Mouse (Mus musculus) heart, postnatal 14 days (tissue): ENCODE data around the gene Chst5. TPM values are rescaled to one million over a fixed set of nuclear protein-coding genes. Genes with fewer than 3 reads are reported as not detected.
A peak's percentile ranks its signal among the peaks of the same experiment; 100 is the strongest.
"Not testable (repeated sequence)": the region's sequence is repeated elsewhere in the genome, so short reads cannot be mapped to it uniquely, and the experiment has no call there.

Source experiments
- DNase-seq, 2 experiments: peaks; one replicate each; pipeline ENCODE4 v3.0.0; 2021 to 2022
- intact Hi-C: fragments of 180-260 bp; cut with DNase I; formaldehyde crosslinking; loops from one replicate; pipeline ENCODE4 v1.15.1; 2025
- long read RNA-seq, 2 experiments: library from polyadenylated mRNA; stranded (forward); transcript quantifications; one replicate each; pipeline ENCODE4 v2.0.0; 2021
- total RNA-seq, 2 experiments: library from RNA; stranded (reverse); gene quantifications; 2 replicates each; pipeline ENCODE4 v1.2.3; 2021

Chst5 gene
- not detected for total RNA-seq
- long read RNA-seq, experiment 1, partial matches to known transcripts, result 0 of 1 reads
- long read RNA-seq, experiment 1, other reads (novel, unspliced or antisense), result 0 of 1 reads
- long read RNA-seq, experiment 2, result 0 reads

DNA sequence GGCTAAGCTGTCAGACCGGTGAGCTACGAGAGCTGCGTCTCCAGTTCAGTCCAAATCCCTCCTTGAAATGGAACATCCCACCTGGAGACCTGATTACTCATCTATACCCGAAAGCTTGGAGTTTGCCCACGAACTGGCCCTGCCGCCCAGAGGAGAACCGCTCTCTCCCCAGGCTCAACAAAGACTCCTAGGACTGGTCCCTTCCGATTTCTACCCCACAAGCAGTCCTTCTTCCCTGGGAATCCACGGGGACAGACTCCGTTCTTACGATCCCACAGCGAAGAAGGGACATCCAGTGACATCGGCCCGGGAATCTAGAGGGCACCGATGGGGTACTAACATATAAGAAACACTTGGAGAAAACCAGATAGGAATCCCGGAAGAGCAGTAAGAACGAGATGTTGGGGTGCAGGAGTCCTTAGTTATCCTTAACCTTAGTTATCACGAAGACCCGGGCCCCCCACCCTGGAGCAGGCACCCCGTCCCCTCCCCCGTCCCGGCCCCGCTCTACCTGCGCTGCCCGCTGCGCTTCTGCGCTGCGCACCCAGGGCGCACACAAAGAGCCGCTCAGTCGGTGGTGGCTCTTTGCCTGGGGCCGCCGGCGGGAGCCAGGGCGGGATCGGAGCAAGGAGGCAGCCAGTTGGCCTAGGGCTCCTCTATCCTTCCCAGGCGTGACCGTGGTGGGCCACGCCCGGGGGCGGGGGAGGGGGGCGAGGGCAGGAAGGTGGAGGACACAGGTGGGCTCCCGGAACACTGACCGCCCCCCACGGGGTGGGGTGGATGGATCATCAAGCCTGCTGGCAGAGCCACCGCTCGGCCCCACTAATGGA is at the start of gene Chst5:
TSS of gene Chst5 (minus strand) at position 827 of the 830 bp plus-strand sequence.
- intact Hi-C loops, result no loop called here
- DNase-seq, result peak; percentile 4 to 11

DNA sequence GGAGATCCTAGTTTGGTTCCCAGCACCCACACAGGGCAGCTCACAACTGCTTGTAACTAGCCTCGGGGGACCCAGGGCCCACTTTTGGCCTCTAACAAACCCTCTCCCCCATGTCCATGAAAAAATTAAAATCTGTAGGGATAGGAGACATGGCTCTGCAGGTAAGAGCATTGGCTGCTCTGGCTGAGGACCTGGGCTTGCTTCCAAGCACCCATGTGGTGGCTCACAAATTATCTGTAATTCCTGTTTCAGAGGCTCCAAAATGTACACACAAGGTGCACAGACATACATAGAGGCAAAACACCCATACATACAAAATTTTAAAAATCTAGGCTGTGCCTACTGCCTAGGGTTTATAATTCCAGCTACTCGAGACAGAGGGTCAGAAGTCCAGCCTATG is 47.0 kb upstream of the Chst5 start:
- DNase-seq, result no peak
- intact Hi-C loops, result no loop called here

DNA sequence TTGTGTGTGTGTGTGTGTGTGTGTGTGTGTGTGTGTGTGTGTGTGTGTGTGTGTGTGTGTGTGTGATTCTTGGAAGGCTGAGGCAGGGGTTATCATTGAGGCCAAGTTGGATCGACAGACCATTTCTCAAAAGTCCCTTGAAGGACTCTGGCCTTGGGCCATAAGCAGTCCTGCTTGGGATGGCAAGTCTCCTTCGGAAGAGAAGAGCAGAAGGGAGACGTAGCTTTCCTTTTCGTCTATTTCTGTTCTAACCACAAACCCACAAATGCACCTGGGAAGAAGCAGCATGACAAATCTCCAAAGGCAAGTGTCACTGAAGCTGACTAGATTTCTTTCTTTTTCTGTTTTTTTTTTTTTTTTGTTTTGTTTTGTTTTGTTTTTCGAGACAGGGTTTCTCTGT is 45.6 kb upstream of the Chst5 start:
- DNase-seq, result no peak
- intact Hi-C loops, result no loop called here

DNA sequence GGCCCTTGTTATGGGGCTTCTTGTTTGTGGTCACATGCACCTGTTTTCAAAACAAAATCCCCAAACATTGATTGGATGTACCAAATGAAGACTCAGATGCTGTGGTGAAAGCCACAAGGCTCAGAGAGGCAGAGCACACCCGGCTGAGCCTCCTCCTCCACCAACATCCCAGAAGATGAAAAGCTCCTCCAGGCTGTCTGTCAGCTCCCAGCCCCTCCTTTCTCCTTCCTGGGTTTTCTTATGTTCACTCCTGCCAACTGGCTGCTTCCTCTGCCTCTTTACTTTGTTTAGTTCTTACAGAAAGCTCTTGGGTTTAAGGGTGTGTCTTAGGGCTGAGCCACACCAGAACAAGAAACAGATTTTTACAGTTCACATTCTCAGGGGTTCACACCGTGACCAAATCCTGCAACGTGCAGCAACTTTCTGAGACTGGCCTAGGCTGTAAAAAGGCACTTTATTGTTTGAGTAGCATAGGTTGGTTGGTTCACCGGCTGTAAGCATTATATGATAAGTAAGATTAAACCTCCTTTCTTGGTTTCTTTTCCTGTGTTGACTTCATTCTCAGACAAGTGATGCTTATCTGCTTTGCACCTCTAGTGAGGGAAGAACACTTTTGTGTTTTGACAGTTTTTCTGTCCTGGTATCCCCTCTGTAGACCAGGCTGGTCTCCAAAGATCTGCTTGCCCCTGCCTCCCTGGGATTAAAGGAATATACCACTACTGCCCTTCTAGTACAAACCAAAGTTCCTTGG is 44.8 kb upstream of the Chst5 start:
- DNase-seq, result no peak
- intact Hi-C loops, result no loop called here

DNA sequence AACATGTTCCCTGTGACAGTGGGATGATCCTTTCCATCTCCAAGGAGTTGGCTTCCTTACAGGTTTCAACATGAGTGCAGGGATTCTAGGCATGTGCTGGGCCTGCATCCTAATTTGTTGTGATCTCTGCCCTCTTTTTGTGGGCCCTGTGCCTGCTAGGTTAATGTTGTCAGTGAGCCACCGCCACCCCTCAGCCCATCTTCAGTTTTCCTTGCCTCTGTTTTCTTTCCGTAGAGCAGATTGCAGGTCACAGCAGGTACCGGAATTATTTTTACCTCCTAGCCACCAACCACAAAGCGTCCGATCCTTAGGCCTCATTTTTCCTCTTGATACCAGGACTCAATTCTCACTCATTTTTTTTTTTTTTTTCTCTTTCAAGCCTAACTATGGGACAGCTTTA is 41.7 kb upstream of the Chst5 start:
- intact Hi-C loops, result no loop called here
- no peak for DNase-seq

DNA sequence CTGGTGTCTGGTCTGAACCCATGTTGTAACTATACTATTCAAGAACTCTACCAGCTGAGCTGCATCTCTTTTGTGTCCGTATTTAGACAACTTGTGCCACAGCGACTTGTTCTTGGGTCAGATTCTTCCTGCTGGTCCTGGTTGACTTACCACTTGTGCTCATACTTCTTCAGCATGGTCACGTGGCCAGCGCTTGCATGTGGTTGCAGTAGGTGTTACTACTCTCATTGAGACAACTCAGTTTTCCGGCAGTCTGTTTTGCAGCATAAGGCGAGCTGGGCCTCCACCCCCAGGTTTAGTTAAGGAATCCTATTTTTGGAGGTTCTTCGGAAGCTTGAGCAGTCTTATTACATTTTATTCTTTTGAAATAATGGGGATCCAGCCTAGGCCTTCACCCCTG is 41.1 kb upstream of the Chst5 start:
- DNase-seq, result no peak
- intact Hi-C loops, result no loop called here

DNA sequence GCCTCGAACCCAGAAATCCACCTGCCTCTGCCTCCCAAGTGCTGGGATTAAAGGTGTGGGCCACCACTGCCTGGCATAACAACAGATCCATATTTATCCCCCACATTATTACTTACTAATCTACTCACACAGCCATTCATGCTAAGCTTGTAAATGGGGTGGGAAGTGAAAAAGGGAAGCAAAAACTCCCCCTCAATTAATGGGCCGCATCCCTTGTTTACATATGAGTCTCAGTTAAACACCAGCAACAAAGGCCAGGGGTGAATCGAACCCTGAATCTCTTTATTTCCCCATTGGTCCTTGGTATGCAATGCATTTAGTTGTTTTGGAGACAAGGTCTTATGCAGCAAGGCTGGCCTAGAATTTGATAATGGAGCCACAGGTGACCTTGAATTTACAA is 40.6 kb upstream of the Chst5 start:
- no peak for DNase-seq
- intact Hi-C loops, result no loop called here

DNA sequence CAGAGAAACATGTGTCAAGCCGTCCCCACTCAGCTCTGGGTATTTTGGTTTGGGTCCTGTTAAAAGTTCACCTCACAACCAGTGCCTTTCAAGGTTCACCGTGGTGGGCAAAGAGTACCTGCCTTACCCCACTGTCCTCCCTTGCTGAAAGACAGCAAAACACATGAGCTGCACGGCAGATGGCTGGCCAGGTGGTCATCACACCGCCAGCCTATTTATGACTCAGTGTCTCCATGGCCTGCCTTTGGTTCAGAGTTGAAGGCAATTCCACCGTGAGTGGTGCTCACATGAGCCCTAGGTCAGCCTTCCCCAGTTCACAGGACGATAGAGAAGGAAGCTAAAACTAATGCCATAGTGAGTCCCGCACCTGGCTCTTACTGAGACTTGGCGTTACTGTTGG is 37.7 kb upstream of the Chst5 start:
- intact Hi-C loops, result no loop called here
- DNase-seq, result no peak

DNA sequence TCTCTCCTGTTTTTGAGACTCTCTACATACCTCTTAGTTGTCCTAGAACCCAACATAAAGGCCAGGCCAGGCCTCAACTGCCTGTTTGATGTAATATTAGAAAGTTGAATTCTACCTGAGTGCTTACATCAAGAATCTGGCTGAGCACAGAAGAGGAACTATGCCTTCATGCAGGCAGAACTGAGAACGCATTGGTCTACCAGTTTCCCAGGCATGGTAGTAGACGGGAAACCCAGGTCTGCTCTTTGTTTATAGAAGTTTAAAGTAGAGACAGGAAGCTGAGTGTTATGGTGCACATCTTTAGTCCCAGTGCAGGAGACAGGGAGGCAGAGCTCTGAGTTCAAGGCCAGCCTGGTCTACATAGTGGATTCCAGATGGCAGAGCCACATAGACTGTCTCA is 36.9 kb upstream of the Chst5 start:
- intact Hi-C loops, result no loop called here
- no peak for DNase-seq

DNA sequence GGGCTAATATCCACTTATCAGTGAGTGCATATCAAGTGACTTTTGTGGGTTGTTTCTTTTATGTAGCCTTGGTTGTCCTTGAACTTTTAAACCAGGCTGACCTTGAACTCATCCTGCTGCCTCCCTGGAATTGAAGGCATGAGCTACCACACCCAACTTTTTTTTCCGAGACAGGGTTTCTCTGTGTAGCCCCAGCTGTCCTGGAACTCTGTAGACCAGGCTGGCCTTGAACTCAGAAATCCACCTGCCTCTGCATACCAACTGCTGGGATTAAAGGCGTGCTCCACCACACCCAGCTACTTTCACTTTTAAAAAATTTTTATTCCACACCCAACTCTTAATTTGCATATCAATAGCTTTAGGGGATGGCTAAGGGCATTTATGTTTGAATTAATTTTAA is 33.3 kb upstream of the Chst5 start:
- intact Hi-C loops, result no loop called here
- no peak for DNase-seq

DNA sequence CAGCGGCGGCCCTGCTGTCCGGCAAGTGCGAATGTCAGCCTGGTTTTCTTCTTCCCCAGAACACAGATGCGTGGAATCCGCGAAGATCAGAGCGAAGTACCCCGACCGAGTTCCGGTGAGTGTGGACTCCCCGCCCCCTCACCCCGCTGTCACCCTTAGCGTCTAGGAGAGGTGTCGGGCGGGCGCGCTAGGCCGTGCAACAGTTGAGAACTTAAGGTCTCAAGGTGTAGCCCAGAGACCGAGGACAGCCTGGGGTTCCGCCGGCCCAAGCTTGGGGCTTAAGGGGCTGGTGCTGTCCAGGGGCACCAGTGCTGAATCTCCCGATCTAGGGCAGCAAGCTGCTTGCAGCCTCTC is 30.8 kb upstream of the Chst5 start:
- intact Hi-C loops, result loop anchor here (2.0 kb wide), 1 partner anchor 52 kb away; the partner anchor contains the start of gene Adat1
- peak; percentile 44 to 56 for DNase-seq

DNA sequence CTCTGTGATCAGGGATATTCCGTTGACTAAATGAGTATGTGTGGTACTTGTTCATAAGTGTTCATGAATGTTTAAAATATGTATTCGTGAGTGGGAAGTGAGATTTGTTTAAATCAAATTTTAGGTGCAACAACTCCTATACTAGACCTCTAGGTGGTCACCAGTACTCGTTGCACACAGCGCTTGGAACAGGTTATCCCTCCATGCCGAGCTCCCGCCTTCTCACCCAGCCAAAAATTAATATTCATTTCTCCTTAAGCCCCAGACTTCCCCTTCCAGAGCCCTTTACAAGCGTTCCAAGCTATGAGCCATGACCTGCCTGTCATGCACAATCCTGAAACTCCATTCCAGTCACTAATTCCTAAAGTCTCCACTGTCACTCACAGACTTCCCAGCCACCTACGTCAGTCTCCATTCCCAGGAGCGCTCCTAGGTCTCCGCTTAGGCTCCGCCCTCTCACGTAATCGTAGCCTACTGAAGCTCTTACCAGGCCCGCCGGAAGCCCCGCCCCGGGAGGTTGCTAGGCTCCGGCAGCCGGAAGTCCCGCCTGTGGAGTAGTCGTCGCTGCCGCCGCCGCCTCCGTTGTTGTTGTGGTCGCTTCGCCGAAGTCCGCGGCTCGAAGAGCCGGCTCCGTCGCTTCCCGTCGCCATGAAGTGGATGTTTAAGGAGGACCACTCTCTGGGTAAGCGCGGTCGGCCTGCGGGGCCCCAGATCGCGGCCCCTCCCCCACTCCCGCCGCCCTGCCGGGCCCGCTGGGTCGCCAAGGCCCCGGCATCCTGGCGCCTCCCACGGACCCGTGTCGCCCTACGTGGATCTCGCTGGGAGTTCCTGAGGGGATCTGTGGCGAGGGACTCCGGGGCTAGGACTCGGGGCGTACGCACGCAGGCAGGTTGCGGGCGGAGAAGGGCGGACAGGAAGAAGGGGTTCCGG is 30.2 kb upstream of the Chst5 start, which contains the start of gene Gabarapl2:
TSS of gene Gabarapl2 (plus strand) at position 533 of the 930 bp plus-strand sequence.
- intact Hi-C loops, result loop anchor here (2.0 kb wide), 1 partner anchor 52 kb away; the partner anchor contains the start of gene Adat1
- DNase-seq, result peak; percentile 98 to 99

DNA sequence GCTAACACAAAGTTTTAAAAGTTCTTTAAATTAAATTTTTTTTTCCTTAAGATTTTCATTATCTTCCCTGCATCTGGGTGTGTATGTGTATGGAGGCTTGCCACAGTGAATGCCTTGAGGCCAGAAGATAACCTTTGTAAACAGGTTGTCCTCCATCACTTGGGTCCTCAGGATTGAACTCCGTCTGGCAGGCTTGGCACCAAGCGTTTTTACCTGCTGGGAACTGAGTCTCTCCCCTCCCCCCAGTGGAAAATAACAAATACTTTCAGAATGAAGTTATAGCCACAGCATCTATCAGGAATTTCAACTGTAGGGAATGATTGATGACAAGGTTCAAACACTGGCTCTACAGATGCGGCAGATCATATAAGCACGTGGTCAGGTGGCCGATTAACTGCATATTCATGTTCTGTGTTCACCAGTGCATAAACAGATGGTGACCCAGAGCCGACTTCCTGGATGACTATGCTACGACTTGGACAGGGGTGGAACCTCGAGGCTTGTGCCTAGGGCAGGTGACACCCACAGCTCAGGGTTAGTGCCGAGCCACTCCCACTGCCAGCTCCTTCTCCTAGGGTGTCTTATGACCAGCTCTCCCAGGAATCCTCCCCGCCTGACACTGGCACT is 29.4 kb upstream of the Chst5 start:
- intact Hi-C loops, result loop anchor here (2.0 kb wide), 1 partner anchor 53 kb away; the partner anchor contains the start of gene Adat1
- DNase-seq, result peak; percentile 20 to 22

DNA sequence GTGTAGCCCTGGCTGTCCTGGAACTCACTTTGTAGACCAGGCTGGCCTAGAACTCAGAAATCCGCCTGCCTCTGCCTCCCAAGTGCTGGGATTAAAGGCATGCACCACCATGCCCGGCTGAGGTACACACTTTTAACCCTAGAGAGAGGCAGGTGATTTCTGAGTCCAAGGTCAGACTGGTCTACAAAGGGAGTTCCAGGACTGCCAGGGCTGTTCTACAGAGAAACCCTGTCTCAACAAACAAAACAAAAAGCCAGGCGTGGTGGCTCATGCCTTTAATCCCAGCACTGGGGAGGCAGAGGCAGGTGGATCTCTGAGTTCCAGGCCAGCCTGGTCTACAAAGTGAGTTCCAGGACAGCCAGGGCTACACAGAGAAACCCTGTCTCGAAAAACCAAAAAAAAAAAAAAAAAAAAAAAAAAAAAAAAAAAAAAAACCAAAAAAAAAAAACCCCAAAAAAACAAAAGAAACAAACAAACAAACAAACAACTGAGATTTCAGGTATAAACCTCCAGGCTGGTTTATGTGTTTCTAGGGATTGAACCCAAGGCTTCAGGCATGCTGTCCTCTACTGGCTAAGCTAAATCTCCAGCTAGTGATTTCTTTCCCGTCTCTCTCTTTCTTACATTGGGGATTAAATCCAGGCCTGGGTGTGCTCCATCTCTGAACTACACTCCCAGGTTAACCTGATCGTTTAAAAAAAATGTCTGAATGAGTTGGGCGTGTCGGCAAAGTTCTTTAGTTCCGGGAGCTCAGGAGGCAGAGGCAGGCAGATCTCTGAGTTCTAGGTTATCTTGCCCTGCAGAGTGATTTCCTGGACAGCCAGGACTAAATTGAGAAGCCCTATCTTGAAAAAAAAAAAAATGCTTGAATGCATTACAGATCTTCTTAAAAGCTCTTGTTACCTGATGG is 28.1 kb upstream of the Chst5 start:
- intact Hi-C loops, DNase-seq: not testable (repeated sequence)

DNA sequence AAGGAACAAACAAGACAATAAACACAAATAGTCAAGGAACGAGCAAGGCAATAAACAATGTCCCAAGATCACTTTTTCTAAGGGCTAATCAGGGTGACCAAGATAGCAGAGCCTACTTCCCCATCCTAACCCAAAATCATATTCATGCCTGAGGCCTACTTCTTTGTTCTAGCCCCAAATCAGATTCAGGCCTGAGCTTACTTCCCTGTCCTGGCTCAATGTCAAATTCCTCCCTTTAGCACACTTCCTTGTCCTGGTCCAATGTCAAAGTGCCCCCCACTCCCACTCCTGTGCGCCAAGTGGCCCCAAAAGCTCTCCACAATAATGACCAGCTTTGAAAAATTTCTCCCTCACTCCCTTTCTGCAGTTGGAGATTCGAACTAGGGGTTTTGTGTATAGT is 26.9 kb upstream of the Chst5 start:
- intact Hi-C loops, result no loop called here

DNA sequence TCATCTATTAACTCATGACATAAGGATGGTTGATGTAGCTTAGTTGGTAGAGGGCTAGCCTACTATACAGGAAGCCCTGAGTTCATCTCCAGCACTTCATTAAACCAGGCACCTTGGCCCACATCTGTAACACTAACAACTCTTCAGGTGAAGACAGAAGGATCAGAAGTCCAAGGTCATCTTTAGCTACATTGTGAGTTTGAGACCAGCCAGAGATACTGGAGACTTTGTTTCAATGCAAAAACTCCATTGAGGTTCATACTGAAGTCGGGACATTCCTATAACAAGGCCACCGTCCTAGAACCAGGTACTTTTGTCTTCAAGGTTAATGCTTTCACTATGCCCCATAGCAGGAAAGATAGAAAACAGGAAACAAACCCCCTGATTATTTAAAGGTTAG is 24.0 kb upstream of the Chst5 start:
- intact Hi-C loops, result no loop called here
- DNase-seq, result no peak

More for the DNA sequence above, 26.9 kb upstream of the Chst5 start:
- DNase-seq, result no peak

DNA sequence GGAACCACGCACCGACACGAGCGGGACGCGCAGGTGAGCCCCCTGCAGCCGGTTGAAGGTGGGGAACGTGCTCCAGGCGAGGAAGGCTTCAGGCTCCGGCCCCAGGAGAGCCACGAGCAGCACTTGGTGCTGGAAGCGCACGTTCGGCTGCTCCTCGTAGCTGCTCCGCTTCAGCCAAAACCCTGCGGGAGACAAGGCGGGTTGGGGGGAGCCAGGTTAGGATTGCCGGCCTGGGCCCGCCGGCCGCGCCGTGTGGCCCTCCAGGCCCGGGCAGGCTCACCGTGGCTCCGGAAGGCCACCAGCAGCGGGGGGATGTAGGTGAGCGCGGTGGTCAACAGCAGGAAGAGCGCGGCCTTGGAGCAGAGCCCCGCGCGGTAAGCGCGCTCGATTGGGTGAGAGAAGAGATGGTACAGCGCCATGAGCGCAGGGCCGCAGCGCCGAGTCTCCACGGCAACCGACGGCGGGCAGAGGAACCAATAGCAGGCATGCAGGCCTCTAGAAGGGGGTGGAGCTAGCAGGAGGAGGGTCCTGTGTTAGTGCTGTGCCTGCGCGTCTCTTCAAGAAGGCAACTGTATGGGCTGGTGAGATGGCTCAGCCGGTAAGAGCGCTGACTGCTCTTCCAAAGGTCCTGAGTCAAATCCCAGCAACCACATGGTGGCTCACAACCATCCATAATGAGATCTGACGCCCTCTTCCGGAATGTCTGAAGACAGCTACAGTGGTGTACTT is 23.3 kb upstream of the Chst5 start, which contains the start of gene Tmem231:
TSS of gene Tmem231 (minus strand) at position 534 of the 729 bp plus-strand sequence.
- intact Hi-C loops, result no loop called here
- DNase-seq, result peak; percentile 85
